Mouse (Mus musculus): ENCODE results near the gene Ctrc. TPM values are rescaled to one million over a fixed set of nuclear protein-coding genes. Genes with fewer than 3 reads are reported as not detected.

Gene Ctrc
- polyA plus RNA-seq, 1 experiment from 2014 or later: not detected

DNA sequence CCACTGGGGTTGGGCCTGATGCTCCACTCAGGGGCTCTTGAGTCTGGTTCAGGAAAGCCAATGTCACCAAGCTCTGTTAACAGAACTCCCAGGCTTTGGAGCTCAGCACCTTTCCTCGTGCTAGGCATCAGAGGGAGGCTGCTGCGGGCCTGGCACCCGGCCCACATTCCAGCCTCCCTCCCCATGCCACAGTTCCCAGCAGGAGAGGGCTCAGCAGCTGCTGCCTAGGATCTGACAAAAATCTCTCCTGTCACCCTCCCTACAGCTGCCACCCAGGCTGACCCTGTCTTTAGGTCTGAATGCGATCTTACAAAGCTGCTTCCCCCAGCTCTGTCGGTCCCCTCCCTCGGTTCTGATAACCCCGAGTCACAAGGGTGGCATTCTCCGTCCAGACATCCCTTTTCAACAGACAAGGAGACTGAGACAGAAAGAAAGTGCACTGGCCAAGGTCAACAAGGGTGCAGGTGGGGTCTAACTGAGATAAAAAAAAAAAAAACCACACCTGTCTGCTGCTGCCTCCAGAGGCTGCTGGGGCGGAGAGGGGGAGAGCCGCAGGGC lies 20.9 kb upstream of the Ctrc start:
- H3K9ac ChIP-seq: peak overlapping the region; percentile 23; the same call in 1 of the 2 replicates
- WGBS: 17% methylated on average over 10 of the region's 10 CpGs
- H3K27ac ChIP-seq: peak overlapping the region; percentile 89
- H3K4me2 ChIP-seq: peak overlapping the region; percentile 48
- H3K4me3 ChIP-seq: peak overlapping the region; percentile 0; the same call in 1 of the 2 replicates
- ATAC-seq (replicated peaks; ENCODE audit: insufficient number of reproducible peaks, insufficient read depth, low FRiP score, low read depth): peak; percentile 70
- H3K27me3 ChIP-seq: no peaks in the 10 kb centered on the region
- peaks cover 83% of the 10 kb centered on the region for H3K4me1 ChIP-seq (replicated peaks)
- peaks cover under 1% of the 10 kb centered on the region; the same call in 1 of the 2 replicates for H3K36me3 ChIP-seq
- no peaks in the 10 kb centered on the region for H3K9me3 ChIP-seq (replicated peaks)

DNA sequence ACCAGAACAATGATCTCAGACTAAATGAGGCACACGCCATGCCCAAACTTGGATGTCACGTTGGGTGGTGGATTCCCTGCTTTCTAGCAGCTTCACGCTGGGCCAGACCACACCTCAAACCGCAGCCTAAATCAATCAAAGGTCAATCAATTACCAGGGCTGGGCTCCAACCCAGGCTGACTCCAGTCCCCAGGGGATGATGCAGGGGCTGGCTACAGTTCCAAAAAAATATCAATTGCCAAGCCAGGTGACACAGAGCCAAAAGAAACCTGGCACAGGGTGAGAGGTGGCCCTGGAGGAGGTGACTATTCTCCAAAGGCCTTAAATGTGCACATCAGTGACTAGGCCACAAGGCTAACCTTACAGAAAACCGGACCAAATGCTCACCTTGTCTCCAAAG lies 19.4 kb upstream of the Ctrc start:
- H3K4me1 ChIP-seq (replicated peaks): peaks cover 69% of the 10 kb centered on the region
- H3K4me3 ChIP-seq: no peak overlapping the region
- peaks cover 12% of the 10 kb centered on the region for H3K36me3 ChIP-seq
- H3K27ac ChIP-seq: peak overlapping the region; percentile 89
- no peak overlapping the region for H3K4me2 ChIP-seq
- no peaks in the 10 kb centered on the region for H3K27me3 ChIP-seq
- no peak for ATAC-seq (replicated peaks; ENCODE audit: insufficient number of reproducible peaks, insufficient read depth, low FRiP score, low read depth)
- WGBS: 84% methylated on average over 5 of the region's 5 CpGs
- no peak overlapping the region for H3K9ac ChIP-seq
- no peaks in the 10 kb centered on the region for H3K9me3 ChIP-seq (replicated peaks)

DNA sequence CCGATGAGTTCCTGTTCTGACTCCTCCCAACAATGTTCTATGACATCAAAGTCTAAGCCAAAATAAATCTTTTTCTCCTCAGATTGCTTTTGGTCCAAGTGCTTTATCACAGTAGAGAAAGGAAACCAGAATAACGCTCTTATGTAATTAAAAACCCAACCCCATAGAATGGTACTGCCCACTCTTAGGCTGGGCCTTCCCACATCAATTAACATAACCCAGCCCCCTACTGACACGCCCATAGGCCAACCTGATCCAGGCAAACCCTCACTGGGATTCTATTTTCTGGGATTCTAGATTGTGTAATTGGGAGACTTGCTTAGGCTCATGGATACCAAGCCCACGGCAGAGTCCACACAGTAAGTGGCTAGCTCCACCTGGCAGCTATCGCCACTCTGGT lies 18.8 kb upstream of the Ctrc start:
- Histone ChIP-seq H3K27ac (no peak overlapping the region), H3K4me2 (no peak overlapping the region), H3K9ac (no peak overlapping the region), H3K27me3 (no peaks in the 10 kb centered on the region), H3K36me3 (peaks cover 16% of the 10 kb centered on the region), H3K9me3 (replicated peaks) (no peaks in the 10 kb centered on the region), H3K4me3 (no peak overlapping the region), H3K4me1 (replicated peaks) (peaks cover 64% of the 10 kb centered on the region)
- no peak for ATAC-seq (replicated peaks; ENCODE audit: insufficient number of reproducible peaks, insufficient read depth, low FRiP score, low read depth)
- WGBS: 89% methylated on average over 5 of the region's 5 CpGs

DNA sequence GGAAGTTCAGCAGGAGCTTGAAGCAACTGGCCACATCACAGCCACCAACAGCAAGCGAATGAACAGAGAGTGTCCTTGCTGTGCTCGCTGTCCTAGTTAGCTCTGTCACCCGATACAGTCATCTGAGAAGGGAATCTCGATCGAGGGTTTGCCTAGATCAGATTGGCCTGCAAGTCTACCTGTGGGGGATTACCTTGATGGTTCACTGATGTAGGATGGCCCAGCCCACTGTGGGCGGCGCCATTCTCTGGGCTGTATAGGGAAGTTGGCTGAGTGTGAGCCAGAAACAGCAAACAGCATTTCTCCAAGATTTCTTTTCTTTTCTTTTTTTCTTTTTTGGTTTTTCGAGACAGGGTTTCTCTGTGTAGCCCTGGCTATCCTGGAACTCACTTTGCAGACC lies 18.3 kb upstream of the Ctrc start:
- H3K4me2 ChIP-seq: no peak overlapping the region
- H3K9me3 ChIP-seq (replicated peaks): no peaks in the 10 kb centered on the region
- no peak overlapping the region for H3K4me3 ChIP-seq
- no peak overlapping the region for H3K27ac ChIP-seq
- 91% methylated on average over 8 of the region's 8 CpGs for WGBS
- ATAC-seq (replicated peaks; ENCODE audit: insufficient number of reproducible peaks, insufficient read depth, low FRiP score, low read depth): no peak
- peaks cover 20% of the 10 kb centered on the region for H3K36me3 ChIP-seq
- H3K27me3 ChIP-seq: no peaks in the 10 kb centered on the region
- H3K9ac ChIP-seq: no peak overlapping the region
- H3K4me1 ChIP-seq (replicated peaks): peaks cover 59% of the 10 kb centered on the region

DNA sequence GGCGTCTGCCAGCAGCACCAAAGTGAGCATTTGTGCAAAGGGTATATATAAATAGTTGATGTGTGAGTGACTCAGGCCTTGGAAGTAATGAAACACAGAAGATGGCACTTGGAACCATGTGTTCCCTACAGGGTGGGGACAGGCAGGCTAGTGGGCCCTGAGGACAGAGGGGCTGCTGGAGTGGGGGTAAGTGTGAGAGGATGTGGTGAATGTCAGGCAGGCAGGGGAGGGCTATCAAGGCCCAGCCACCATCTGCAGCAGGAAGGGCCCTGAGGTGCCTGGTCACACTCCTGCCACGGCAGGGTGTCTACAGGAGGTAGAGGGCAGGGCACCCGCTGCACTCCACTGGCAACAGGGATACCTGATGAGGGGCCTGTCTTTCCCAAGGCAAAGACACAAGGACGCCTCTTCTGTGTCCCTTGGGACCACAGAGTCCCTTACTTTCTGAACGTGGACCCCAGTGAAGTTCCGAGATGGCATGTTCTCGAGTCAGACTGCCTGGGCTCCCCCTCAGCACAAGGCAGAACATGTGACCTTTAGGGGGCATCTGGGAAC lies 17.6 kb upstream of the Ctrc start:
- Histone ChIP-seq H3K4me2 (no peak overlapping the region), H3K9ac (no peak overlapping the region), H3K4me3 (no peak overlapping the region), H3K27me3 (no peaks in the 10 kb centered on the region), H3K27ac (peak overlapping the region; percentile 79), H3K4me1 (replicated peaks) (peaks cover 54% of the 10 kb centered on the region), H3K9me3 (replicated peaks) (no peaks in the 10 kb centered on the region), H3K36me3 (peaks cover 27% of the 10 kb centered on the region)
- 67% methylated on average over 7 of the region's 7 CpGs for WGBS
- ATAC-seq (replicated peaks; ENCODE audit: insufficient number of reproducible peaks, insufficient read depth, low FRiP score, low read depth): no peak

DNA sequence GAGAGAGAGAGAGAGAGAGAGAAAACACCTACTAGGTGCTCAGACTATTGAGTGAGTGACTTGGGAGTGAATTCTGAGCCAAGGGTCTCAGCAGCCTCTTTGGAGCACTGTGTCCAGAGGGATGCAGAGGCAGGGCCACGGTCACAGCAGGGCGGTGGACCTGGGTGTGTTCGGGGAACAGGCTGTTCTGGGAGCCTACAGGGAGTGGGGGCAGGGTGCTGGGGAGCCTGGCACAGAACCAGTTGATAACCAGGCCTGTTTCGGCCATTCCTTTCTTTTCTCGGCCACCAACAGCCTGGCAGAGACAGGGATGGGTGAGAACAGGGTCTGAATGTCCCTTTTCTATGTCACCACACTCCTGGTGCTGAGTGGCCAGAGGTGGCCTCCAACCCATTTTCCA lies 16.7 kb upstream of the Ctrc start:
- Histone ChIP-seq H3K27me3 (no peaks in the 10 kb centered on the region), H3K36me3 (peaks cover 31% of the 10 kb centered on the region), H3K4me2 (no peak overlapping the region), H3K27ac (peak overlapping the region; percentile 79), H3K4me1 (replicated peaks) (peaks cover 49% of the 10 kb centered on the region), H3K9ac (0 out of 2 replicates have a peak overlapping the region, but pooled peaks have one; percentile 27), H3K4me3 (no peak overlapping the region), H3K9me3 (replicated peaks) (no peaks in the 10 kb centered on the region)
- ATAC-seq (replicated peaks; ENCODE audit: insufficient number of reproducible peaks, insufficient read depth, low FRiP score, low read depth): no peak
- WGBS: 50% methylated on average over 5 of the region's 5 CpGs

DNA sequence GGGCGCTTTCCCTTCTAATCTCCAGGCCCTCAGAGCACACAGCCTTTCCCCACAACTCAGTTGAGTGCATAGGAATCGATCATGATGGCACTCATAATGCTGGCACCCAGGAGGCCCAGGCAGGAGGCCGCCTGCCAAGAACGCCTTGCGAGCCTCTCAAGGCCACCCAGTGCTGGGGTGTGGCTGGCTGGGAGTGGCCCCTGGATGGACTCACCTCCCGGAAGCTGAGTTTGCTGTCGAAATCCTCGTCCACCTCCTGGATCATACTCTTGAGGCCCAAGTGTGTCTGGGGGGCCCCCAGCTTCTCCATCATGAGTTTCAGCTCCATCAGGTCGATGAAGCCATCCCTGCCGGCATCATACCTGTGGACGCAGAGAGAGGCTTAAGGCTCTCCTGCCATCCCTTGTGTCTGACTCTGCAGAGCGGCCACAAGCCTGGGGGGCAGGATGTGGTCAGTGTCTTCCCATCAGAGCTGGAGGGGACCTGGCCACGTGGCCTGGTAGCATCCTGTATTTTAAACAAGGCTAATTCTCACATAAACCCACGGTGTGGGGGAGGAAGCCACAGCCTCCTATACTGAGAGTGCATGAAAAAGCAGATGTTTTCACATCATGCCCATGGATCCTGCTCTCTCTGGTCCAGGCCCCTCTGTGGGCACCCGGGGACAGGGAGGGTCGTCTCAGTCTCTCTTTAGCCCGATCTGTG lies 15.6 kb upstream of the Ctrc start:
- Histone ChIP-seq H3K9me3 (replicated peaks) (no peaks in the 10 kb centered on the region), H3K4me2 (no peak overlapping the region), H3K4me1 (replicated peaks) (peaks cover 41% of the 10 kb centered on the region), H3K9ac (no peak overlapping the region), H3K27ac (0 out of 2 replicates have a peak overlapping the region, but pooled peaks have one; percentile 22), H3K4me3 (no peak overlapping the region), H3K27me3 (no peaks in the 10 kb centered on the region), H3K36me3 (peaks cover 31% of the 10 kb centered on the region)
- ATAC-seq (replicated peaks; ENCODE audit: insufficient number of reproducible peaks, insufficient read depth, low FRiP score, low read depth): no peak
- WGBS: 85% methylated on average over 17 of the region's 17 CpGs

DNA sequence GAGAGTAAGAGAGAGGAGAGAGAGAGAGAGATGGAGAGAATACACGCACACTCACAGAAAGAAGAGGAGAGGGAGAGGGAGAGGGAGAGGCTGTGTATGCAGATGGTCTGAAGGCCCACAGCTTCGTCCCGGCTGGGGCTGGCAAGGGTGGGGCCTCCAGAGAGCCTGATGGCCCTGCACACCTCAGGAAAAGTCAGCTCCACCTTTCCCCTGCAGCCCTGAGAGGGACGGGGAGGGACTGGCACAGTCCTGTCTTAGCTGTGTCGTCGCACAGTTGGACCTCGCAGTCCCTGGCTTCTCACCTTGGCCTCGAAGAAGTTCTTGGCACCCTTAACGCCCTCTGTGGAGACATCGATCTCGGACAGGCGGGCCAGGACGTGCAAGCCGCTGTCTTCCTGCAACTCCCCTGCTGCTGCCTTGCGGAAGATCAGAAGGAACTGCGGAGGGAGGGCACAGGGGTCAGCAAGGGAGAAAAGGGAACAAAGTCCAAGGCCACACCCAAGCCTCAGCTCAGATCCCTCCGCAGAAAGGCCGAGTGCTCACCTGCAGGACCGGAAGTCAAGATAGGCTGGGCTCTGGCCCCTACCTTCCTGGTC lies 14.2 kb upstream of the Ctrc start:
- H3K9ac ChIP-seq: no peak overlapping the region
- H3K27ac ChIP-seq: no peak overlapping the region
- peaks cover 28% of the 10 kb centered on the region for H3K4me1 ChIP-seq (replicated peaks)
- H3K9me3 ChIP-seq (replicated peaks): no peaks in the 10 kb centered on the region
- peaks cover 31% of the 10 kb centered on the region for H3K36me3 ChIP-seq
- 77% methylated on average over 19 of the region's 19 CpGs for WGBS
- no peak overlapping the region for H3K4me2 ChIP-seq
- ATAC-seq (replicated peaks; ENCODE audit: insufficient number of reproducible peaks, insufficient read depth, low FRiP score, low read depth): no peak
- H3K4me3 ChIP-seq: no peak overlapping the region
- H3K27me3 ChIP-seq: no peaks in the 10 kb centered on the region

DNA sequence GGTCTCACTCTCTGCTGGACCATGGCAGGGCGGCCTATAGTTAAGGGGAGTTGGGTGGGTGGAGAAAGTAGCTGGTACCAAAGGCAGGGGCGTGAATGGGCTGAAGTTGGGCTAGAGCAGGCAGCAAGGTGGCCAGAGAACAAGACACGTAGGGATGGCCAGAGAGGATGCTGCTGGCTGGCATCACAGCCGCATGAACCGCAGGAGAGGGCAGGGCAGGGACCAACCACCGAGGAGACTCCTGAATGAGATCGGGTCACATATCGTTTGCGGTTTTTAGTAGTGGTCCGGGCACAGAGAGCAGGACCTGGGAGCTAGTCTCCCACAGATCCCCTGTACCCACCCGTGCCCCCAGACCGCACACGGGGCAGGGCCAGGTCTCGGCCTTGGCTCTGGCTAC lies 13.2 kb upstream of the Ctrc start:
- H3K9ac ChIP-seq: no peak overlapping the region

DNA sequence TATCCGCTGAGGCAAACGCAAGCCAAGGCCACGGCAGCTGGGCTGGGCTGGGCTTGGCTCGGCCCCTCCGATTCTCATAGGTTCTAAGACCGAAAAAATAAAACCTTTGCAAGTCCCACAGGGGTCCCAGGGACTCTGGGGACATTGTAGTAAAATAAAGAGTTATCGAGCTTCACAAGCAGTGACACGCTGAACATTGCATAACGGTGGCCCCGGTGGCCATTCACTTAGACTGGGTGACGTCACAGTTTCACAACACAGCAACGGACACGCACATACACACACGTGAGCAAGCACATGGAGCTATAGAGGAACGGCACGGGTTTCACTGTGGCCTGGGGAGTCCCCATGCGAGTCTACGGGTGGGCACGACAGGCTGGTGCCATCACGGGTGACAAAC lies 12.3 kb upstream of the Ctrc start:
- no peak overlapping the region for H3K4me3 ChIP-seq
- ATAC-seq (replicated peaks; ENCODE audit: insufficient number of reproducible peaks, insufficient read depth, low FRiP score, low read depth): no peak
- no peak overlapping the region for H3K4me2 ChIP-seq
- H3K9me3 ChIP-seq (replicated peaks): no peaks in the 10 kb centered on the region
- no peak overlapping the region for H3K27ac ChIP-seq
- no peak overlapping the region for H3K9ac ChIP-seq
- 87% methylated on average over 20 of the region's 20 CpGs for WGBS
- peaks cover 31% of the 10 kb centered on the region for H3K36me3 ChIP-seq
- peaks cover 14% of the 10 kb centered on the region for H3K4me1 ChIP-seq (replicated peaks)
- H3K27me3 ChIP-seq: no peaks in the 10 kb centered on the region

More for the DNA sequence above, 13.2 kb upstream of the Ctrc start:
- Histone ChIP-seq H3K4me1 (replicated peaks) (peaks cover 23% of the 10 kb centered on the region), H3K4me2 (no peak overlapping the region), H3K9me3 (replicated peaks) (no peaks in the 10 kb centered on the region), H3K36me3 (peaks cover 31% of the 10 kb centered on the region), H3K27ac (no peak overlapping the region), H3K27me3 (no peaks in the 10 kb centered on the region), H3K4me3 (no peak overlapping the region)
- WGBS: 88% methylated on average over 14 of the region's 14 CpGs
- ATAC-seq (replicated peaks; ENCODE audit: insufficient number of reproducible peaks, insufficient read depth, low FRiP score, low read depth): no peak

DNA sequence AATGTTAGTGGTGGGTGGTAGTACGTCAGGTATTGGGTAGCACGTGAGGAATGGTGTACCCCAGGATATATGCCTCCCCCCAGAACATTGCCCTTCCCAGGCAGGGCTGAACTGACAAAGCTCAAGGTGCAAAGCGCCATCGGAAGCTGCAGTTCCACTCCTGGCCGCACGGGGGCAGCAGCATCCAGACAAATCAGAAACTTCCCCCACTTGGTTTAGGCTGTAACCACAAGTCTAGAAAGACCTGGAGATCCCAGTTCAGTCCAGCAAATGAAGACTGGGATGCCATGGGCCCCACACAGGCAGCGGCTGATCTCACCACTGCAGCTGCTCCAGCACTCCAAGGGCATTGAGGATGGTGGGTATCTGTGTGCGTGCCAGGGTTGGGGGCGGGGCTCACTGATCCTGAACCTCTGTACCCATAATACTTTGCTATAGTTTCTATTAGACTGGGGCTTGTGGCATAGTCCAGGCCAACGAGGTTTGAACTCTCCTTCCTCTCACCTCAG lies 11.3 kb upstream of the Ctrc start:
- H3K36me3 ChIP-seq: peaks cover 31% of the 10 kb centered on the region
- no peaks in the 10 kb centered on the region for H3K27me3 ChIP-seq
- no peak overlapping the region for H3K4me3 ChIP-seq
- peaks cover 6% of the 10 kb centered on the region for H3K4me1 ChIP-seq (replicated peaks)
- H3K9me3 ChIP-seq (replicated peaks): no peaks in the 10 kb centered on the region
- H3K4me2 ChIP-seq: no peak overlapping the region
- no peak overlapping the region for H3K9ac ChIP-seq
- ATAC-seq (replicated peaks; ENCODE audit: insufficient number of reproducible peaks, insufficient read depth, low FRiP score, low read depth): peak; percentile 47; the same call in 1 of the 2 replicates
- H3K27ac ChIP-seq: 0 out of 2 replicates have a peak overlapping the region, but pooled peaks have one; percentile 17
- 17% methylated on average over 10 of the region's 10 CpGs for WGBS
